Mouse (Mus musculus) bone marrow, adult 2 months (tissue): ENCODE measurements at regions not wholly inside any gene's neighbourhood (a gene's known extent, or its start where the extent isn't known, plus 50 kb on each side); places are given as distances from the start of the nearest gene placed in this dataset.

Experiments used
- CTCF ChIP-seq: fragments of 200-500 bp; IDR thresholded peaks from 2 replicates; pipeline ENCODE4 v1.5.1; 2011; ENCODE audit warnings: low read length, control low read depth; ENCODE audit not compliant: control insufficient read depth, insufficient read depth
- POLR2A ChIP-seq: fragments of 200-500 bp; IDR thresholded peaks from 2 replicates; pipeline ENCODE4 v1.6.1; 2011; ENCODE audit warnings: low read depth, mild to moderate bottlenecking, control low read depth, low read length, borderline replicate concordance; ENCODE audit not compliant: control insufficient read depth

DNA sequence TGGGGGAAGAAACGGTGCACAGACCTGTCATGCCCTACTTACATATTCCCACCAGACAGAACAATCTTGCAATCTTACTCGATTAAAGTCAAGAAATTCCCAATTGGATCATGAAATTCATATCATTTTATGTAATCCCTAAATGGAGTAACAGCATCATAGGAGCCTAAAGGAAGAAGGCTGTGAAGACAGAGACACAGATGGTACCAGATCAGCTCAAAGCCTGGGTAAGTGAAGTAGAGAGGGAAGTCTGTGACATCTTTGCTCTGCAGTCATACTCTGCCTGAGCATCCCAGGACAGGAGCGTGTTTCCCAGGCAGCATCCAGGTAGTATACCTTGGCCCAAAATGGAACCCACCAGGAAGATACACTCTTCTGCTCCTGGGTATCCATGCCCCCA lies 108.6 kb downstream of the Diras2 start:
- TF ChIP-seq CTCF = no peak
- no peak for TF ChIP-seq POLR2A
